Mouse (Mus musculus) cerebellum, adult 2 months (tissue): Measurements from ENCODE around the gene Epgn. TPM values are rescaled to one million over a fixed set of nuclear protein-coding genes. Genes with fewer than 3 reads are reported as not detected.

Experiments
- DNase-seq, 2 experiments: peaks; one replicate each; pipeline ENCODE4 v3.0.0; 2021
- H3K27ac ChIP-seq: fragments of 200-500 bp; 2 replicates; pipeline ENCODE4 v1.5.1; 2012; ENCODE audit warnings: low read length, control low read depth, inconsistent platforms; ENCODE audit not compliant: insufficient read depth
- H3K27me3 ChIP-seq: fragments of 200-500 bp; 2 replicates; pipeline ENCODE4 v1.6.1; 2012; ENCODE audit warnings: inconsistent platforms, mild to moderate bottlenecking, low read length, moderate library complexity; ENCODE audit not compliant: control insufficient read depth, insufficient read depth
- H3K4me1 ChIP-seq: fragments of 200-500 bp; 2 replicates; pipeline ENCODE4 v1.6.1; 2011; ENCODE audit warnings: low read length; ENCODE audit not compliant: control insufficient read depth, insufficient read depth
- H3K4me3 ChIP-seq: fragments of 200-500 bp; replicated peaks from 2 replicates; pipeline ENCODE3; 2011; ENCODE audit warnings: mild to moderate bottlenecking, low read depth, low read length, control low read depth; ENCODE audit not compliant: insufficient read depth
- CTCF ChIP-seq: fragments of 200-500 bp; IDR thresholded peaks from 2 replicates; pipeline ENCODE4 v1.5.1; 2011; ENCODE audit warnings: low read depth, mild to moderate bottlenecking, control low read depth, low read length, moderate library complexity, borderline replicate concordance; ENCODE audit not compliant: insufficient read depth
- POLR2A ChIP-seq: fragments of 200-500 bp; IDR thresholded peaks from 2 replicates; pipeline ENCODE4 v1.6.1; 2011; ENCODE audit warnings: low read length, control low read depth, borderline replicate concordance; ENCODE audit not compliant: insufficient read depth
- WGBS: fragments of 180-500 bp; shearing (Covaris S2); methylation state at CpG from one replicate; pipeline ENCODE4 v1.1.7; 2018; 5-methylcytosine and 5-hydroxymethylcytosine counted together
- polyA plus RNA-seq: library from polyadenylated mRNA; depleted of rRNA; stranded (reverse); fragments of >200 nt; gene quantifications from 2 replicates; pipeline ENCODE4 v1.2.3, GENCODE M21; 2012; rRNA removed

The Epgn gene
- polyA plus RNA-seq, 1 experiment: 0.11 TPM

- no peak overlapping the region for H3K27ac ChIP-seq
- whole genome bisulfite sequencing: 90% methylated on average over 8 of the region's 8 CpGs
- TF ChIP-seq POLR2A (no peak), CTCF (no peak)
- H3K4me1 ChIP-seq: no peaks in the 10 kb centered on the region
- no peak for DNase-seq
- no peaks in the 10 kb centered on the region for H3K27me3 ChIP-seq
- H3K4me3 ChIP-seq: no peak overlapping the region
Measured at GRCm38 (mm10) chr5:91048397-91048796, 21.1 kb downstream of the Epgn start.

GRCm38 (mm10) chr5:91072340-91072739 is 45.1 kb downstream of the Epgn start:
- H3K4me3 ChIP-seq: no peak overlapping the region
- TF ChIP-seq CTCF (no peak), POLR2A (no peak)
- WGBS: 71% methylated on average over 4 of the region's 4 CpGs
- no peaks in the 10 kb centered on the region for H3K27me3 ChIP-seq
- no peak for DNase-seq
- no peak overlapping the region for H3K27ac ChIP-seq
- H3K4me1 ChIP-seq: no peaks in the 10 kb centered on the region

GRCm38 (mm10) chr5:91073626-91074025 is 46.4 kb downstream of the Epgn start:
- TF ChIP-seq CTCF: no peak
- 94% methylated on average over 8 of the region's 8 CpGs for WGBS
- no peak overlapping the region for H3K4me3 ChIP-seq
- H3K27ac ChIP-seq: no peak overlapping the region
- no peaks in the 10 kb centered on the region for H3K4me1 ChIP-seq
- no peaks in the 10 kb centered on the region for H3K27me3 ChIP-seq
- DNase-seq: no peak

GRCm38 (mm10) chr5:91074026-91074425 is 46.8 kb downstream of the Epgn start:
- 45% methylated on average over 8 of the region's 8 CpGs for WGBS
- no peak for TF ChIP-seq CTCF
- no peak for TF ChIP-seq POLR2A
- no peaks in the 10 kb centered on the region for H3K4me1 ChIP-seq
- H3K27me3 ChIP-seq: no peaks in the 10 kb centered on the region
- DNase-seq: no peak
- H3K4me3 ChIP-seq: no peak overlapping the region
- no peak overlapping the region for H3K27ac ChIP-seq

GRCm38 (mm10) chr5:91074450-91074950 is 47.2 kb downstream of the Epgn start, which contains the start of gene Ereg:
TSS of gene Ereg (plus strand) at chr5:91074622.
- Histone ChIP-seq H3K27ac (no peak within 1 kb of the TSS), H3K27me3 (no peaks in the 10 kb centered on the region), H3K4me3 (no peak within 1 kb of the TSS), H3K4me1 (no peaks in the 10 kb centered on the region)
- DNase-seq: no peak
- WGBS: 1% methylated on average over 25 of the region's 25 CpGs
- no peak for TF ChIP-seq POLR2A
- TF ChIP-seq CTCF: no peak

GRCm38 (mm10) chr5:91075021-91075420 is 47.8 kb downstream of the Epgn start:
- Histone ChIP-seq H3K27ac (no peak overlapping the region), H3K4me3 (no peak overlapping the region), H3K4me1 (no peaks in the 10 kb centered on the region), H3K27me3 (no peaks in the 10 kb centered on the region)
- 68% methylated on average over 1 of the region's 1 CpGs for WGBS
- no peak for DNase-seq
- TF ChIP-seq POLR2A (no peak), CTCF (no peak)

- Histone ChIP-seq H3K4me1 (no peaks in the 10 kb centered on the region), H3K4me3 (no peak overlapping the region), H3K27ac (no peak overlapping the region), H3K27me3 (no peaks in the 10 kb centered on the region)
- no peak for TF ChIP-seq CTCF
- DNase-seq: no peak
- 86% methylated on average over 5 of the region's 5 CpGs for WGBS
Measured at GRCm38 (mm10) chr5:91083016-91083415, 55.8 kb downstream of the Epgn start.

Other genes with a start within 250 kb of the Epgn start
- not detected in 2 replicates for gene Cxcl3, start 241.4 kb upstream of the Epgn start, polyA plus RNA-seq
- gene Cxcl15, start 232.9 kb upstream of the Epgn start, polyA plus RNA-seq: not detected in 2 replicates
- 0.22 and 0.34 TPM in 2 replicates for gene Cxcl1, start 136.2 kb upstream of the Epgn start, polyA plus RNA-seq
- gene Cxcl2, start 123.6 kb upstream of the Epgn start, polyA plus RNA-seq: not detected in 2 replicates
- gene Mthfd2l, start 96.3 kb upstream of the Epgn start, polyA plus RNA-seq: 16.7 and 18.0 TPM in 2 replicates
- gene Ereg, start 47.2 kb downstream of the Epgn start, polyA plus RNA-seq: not detected in 2 replicates
- gene Areg, start 112.1 kb downstream of the Epgn start, polyA plus RNA-seq: 0.08 TPM in 2 replicates